Comparison of ENCODE assay signal across 26 mouse cellular contexts in the genomic region with DNA sequence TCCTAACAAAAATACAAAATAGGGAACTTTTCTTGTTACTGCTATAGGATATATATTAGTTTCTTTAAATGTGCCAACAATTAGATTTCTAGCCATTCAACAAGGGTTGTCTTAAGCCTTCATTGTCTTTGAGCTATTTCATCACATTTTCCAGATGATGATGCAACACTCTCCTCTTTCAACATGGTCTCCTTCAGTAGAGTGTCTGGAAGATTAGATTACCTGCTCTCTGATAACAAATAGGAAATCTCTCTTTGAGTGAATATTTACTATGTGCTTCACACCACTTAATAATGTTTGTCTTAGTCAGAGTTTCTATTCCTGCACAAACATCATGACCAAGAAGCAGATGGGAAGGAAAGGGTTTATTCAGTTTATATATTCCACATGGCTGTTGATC.
"Had no signal": no experiment of that assay in that cellular context is flagged by ENCODE, and none has a peak within 500 bp of the region (broad histone marks: within the 10 kb centered on the region; RNA-seq: fewer than 3 reads in every experiment).

No protein-coding gene starts in this region.

- H3K4me1 ChIP-seq: embryonic facial prominence, embryonic 10.5 days; embryonic facial prominence, embryonic 12.5 days; embryonic facial prominence, embryonic 13.5 days; embryonic facial prominence, embryonic 15.5 days; forebrain, embryonic 10.5 days; forebrain, embryonic 12.5 days; forebrain, embryonic 13.5 days; forebrain, embryonic 15.5 days had no signal

- H3K9me3 ChIP-seq: embryonic facial prominence, embryonic 10.5 days; embryonic facial prominence, embryonic 12.5 days; embryonic facial prominence, embryonic 13.5 days; embryonic facial prominence, embryonic 15.5 days; forebrain, embryonic 10.5 days; forebrain, embryonic 12.5 days; forebrain, embryonic 13.5 days; forebrain, embryonic 15.5 days had no signal

- DNase-seq: cerebellum, adult 9-11 months; cerebellum, postnatal 10 days; cerebellum, postnatal 14 days; cerebellum, postnatal 25 days; cerebellum, postnatal 36 days; embryo, embryonic 11 days; forebrain, postnatal 0 days; gastrocnemius, adult 2 months; gastrocnemius, postnatal 10 days; gastrocnemius, postnatal 14 days; gastrocnemius, postnatal 25 days; gastrocnemius, postnatal 36 days; heart, adult 11 months; heart, adult 18-20 months; heart, adult 2 months had no signal

- H3K9ac ChIP-seq: embryonic facial prominence, embryonic 12.5 days; embryonic facial prominence, embryonic 13.5 days; embryonic facial prominence, embryonic 15.5 days; forebrain, embryonic 12.5 days; forebrain, embryonic 13.5 days; forebrain, embryonic 15.5 days; forebrain, postnatal 0 days had no signal

- H3K27me3 ChIP-seq: embryonic facial prominence, embryonic 12.5 days; embryonic facial prominence, embryonic 13.5 days; embryonic facial prominence, embryonic 15.5 days; forebrain, embryonic 12.5 days; forebrain, embryonic 13.5 days; forebrain, embryonic 15.5 days had no signal

- H3K27ac ChIP-seq: embryonic facial prominence, embryonic 10.5 days; embryonic facial prominence, embryonic 12.5 days; embryonic facial prominence, embryonic 13.5 days; embryonic facial prominence, embryonic 15.5 days; forebrain, embryonic 10.5 days; forebrain, embryonic 12.5 days; forebrain, embryonic 13.5 days; forebrain, embryonic 15.5 days; gastrocnemius, adult 2 months; heart, adult 2 months had no signal

- ATAC-seq: forebrain, embryonic 13.5 days; forebrain, embryonic 14.5 days; forebrain, embryonic 15.5 days; forebrain, embryonic 16.5 days; forebrain, postnatal 0 days had no signal

- H3K36me3 ChIP-seq: embryonic facial prominence, embryonic 10.5 days; embryonic facial prominence, embryonic 12.5 days; embryonic facial prominence, embryonic 13.5 days; embryonic facial prominence, embryonic 15.5 days; forebrain, embryonic 10.5 days; forebrain, embryonic 12.5 days; forebrain, embryonic 15.5 days had no signal

- H3K4me2 ChIP-seq: embryonic facial prominence, embryonic 12.5 days; embryonic facial prominence, embryonic 13.5 days; embryonic facial prominence, embryonic 15.5 days; forebrain, embryonic 12.5 days; forebrain, embryonic 13.5 days; forebrain, embryonic 15.5 days had no signal

- H3K4me3 ChIP-seq: embryonic facial prominence, embryonic 10.5 days; embryonic facial prominence, embryonic 12.5 days; embryonic facial prominence, embryonic 13.5 days; embryonic facial prominence, embryonic 15.5 days; erythroblast, embryonic 14.5 days; forebrain, embryonic 10.5 days; forebrain, embryonic 12.5 days; forebrain, embryonic 13.5 days; forebrain, embryonic 15.5 days; gastrocnemius, adult 2 months; heart, adult 2 months had no signal
